Mouse (Mus musculus) adrenal gland, adult (tissue): ENCODE data around the gene Gpr171.

Experiments
- DNase-seq, 2 experiments: peaks; one replicate each; pipeline ENCODE4 v3.0.0; 2022 to 2023; ENCODE audit warnings: low spot score in 1 of 2; ENCODE audit not compliant: inconsistent age in 2 of 2

Gene Gpr171

GRCm38 (mm10) chr3:59101218-59101986 is at the start of gene Gpr171:
Gpr171 (minus strand) TSS chr3:59101821.
- no peak for DNase-seq

- no peak for DNase-seq
These were observed 49.0 kb upstream of the Gpr171 start for GRCm38 (mm10) chr3:59150624-59151023.

- DNase-seq, result no peak
These were observed 48.0 kb upstream of the Gpr171 start for GRCm38 (mm10) chr3:59149646-59150045.

GRCm38 (mm10) chr3:59145194-59145593 is 43.6 kb upstream of the Gpr171 start:
- DNase-seq, result no peak

- DNase-seq, result peak in 1 of 2 experiments; percentile 58
These were observed 40.1 kb upstream of the Gpr171 start for GRCm38 (mm10) chr3:59141507-59142305.

- DNase-seq, result peak in 1 of 2 experiments; percentile 71
These were observed 39.3 kb upstream of the Gpr171 start for GRCm38 (mm10) chr3:59140941-59141340.

- DNase-seq, result no peak
These were observed 38.5 kb upstream of the Gpr171 start for GRCm38 (mm10) chr3:59140115-59140514.

- DNase-seq, result peak; percentile 49 to 65
These were observed 38.0 kb upstream of the Gpr171 start for GRCm38 (mm10) chr3:59139651-59140051.

- DNase-seq, result no peak
These were observed 37.4 kb upstream of the Gpr171 start for GRCm38 (mm10) chr3:59138946-59139468.

GRCm38 (mm10) chr3:59135911-59136653 is 34.5 kb upstream of the Gpr171 start:
- no peak for DNase-seq

GRCm38 (mm10) chr3:59133189-59133588 is 31.6 kb upstream of the Gpr171 start:
- no peak for DNase-seq

- no peak for DNase-seq
These were observed 30.3 kb upstream of the Gpr171 start for GRCm38 (mm10) chr3:59131966-59132365.

- peak; percentile 66 to 82 for DNase-seq
These were observed 29.5 kb upstream of the Gpr171 start for GRCm38 (mm10) chr3:59131081-59131480.

GRCm38 (mm10) chr3:59130431-59130830 is 28.8 kb upstream of the Gpr171 start:
- peak; percentile 71 to 90 for DNase-seq

- DNase-seq, result peak in 1 of 2 experiments; percentile 77
These were observed 27.9 kb upstream of the Gpr171 start for GRCm38 (mm10) chr3:59129547-59129946.

GRCm38 (mm10) chr3:59128681-59129080 is 27.1 kb upstream of the Gpr171 start:
- peak in 1 of 2 experiments; percentile 42 for DNase-seq

GRCm38 (mm10) chr3:59125783-59126555 is 24.3 kb upstream of the Gpr171 start:
- peak in 1 of 2 experiments; percentile 50 for DNase-seq

GRCm38 (mm10) chr3:59125022-59125421 is 23.4 kb upstream of the Gpr171 start:
- peak in 1 of 2 experiments; percentile 47 for DNase-seq

- DNase-seq, result no peak
These were observed 20.3 kb upstream of the Gpr171 start for GRCm38 (mm10) chr3:59121780-59122449.
